Mouse (Mus musculus): ENCODE results near the gene Snapc1.

Snapc1 gene

GRCm38 (mm10) chr12:73996906-73997296 is 32.6 kb downstream of the Snapc1 start:
- no peak for DNase-seq

GRCm38 (mm10) chr12:73997297-73998127 is 33.2 kb downstream of the Snapc1 start, which contains the start of gene Syt16:
Gene Syt16, plus strand, starts transcription at chr12:73997661.
- peak; percentile 15 to 33 for DNase-seq

- no peak for DNase-seq
These were observed 33.8 kb downstream of the Snapc1 start for GRCm38 (mm10) chr12:73998128-73998456.

GRCm38 (mm10) chr12:74002449-74002848 is 38.2 kb downstream of the Snapc1 start:
- no peak for DNase-seq

- DNase-seq, result peak; percentile 37 to 61
These were observed 45.2 kb downstream of the Snapc1 start for GRCm38 (mm10) chr12:74009448-74009911.

- peak; percentile 78 to 89 for DNase-seq
These were observed 49.5 kb downstream of the Snapc1 start for GRCm38 (mm10) chr12:74013739-74014138.

GRCm38 (mm10) chr12:74014739-74015270 is 50.5 kb downstream of the Snapc1 start:
- peak; percentile 32 to 47 for DNase-seq

- no peak for DNase-seq
These were observed 51.2 kb downstream of the Snapc1 start for GRCm38 (mm10) chr12:74015491-74015890.

- no peak for DNase-seq
These were observed 59.0 kb downstream of the Snapc1 start for GRCm38 (mm10) chr12:74023260-74023659.

GRCm38 (mm10) chr12:74024912-74025311 is 60.6 kb downstream of the Snapc1 start:
- DNase-seq, result no peak

Data from cerebellum, adult 18-20 months (tissue).